Mouse (Mus musculus) lung, embryonic 15.5 days (tissue): ENCODE data around the gene Fhod1. TPM values are rescaled to one million over a fixed set of nuclear protein-coding genes. Genes with fewer than 3 reads are reported as not detected.
"Not testable (repeated sequence)": the region's sequence is repeated elsewhere in the genome, so short reads cannot be mapped to it uniquely, and the experiment has no call there.

Source experiments
- ATAC-seq: fragments of 200-750 bp; cut with Nextera tagmentation; 2 replicates; pipeline ENCODE4 v1.8.0; 2017; ENCODE audit warnings: moderate number of reproducible peaks, borderline replicate concordance; ENCODE audit not compliant: low FRiP score, low TSS enrichment; ENCODE audit errors: extremely low read depth
- H3K27ac ChIP-seq: fragments of 300-500 bp; sonication (generic); 2 replicates; pipeline ENCODE4 v1.5.1; 2015; ENCODE audit warnings: moderate library complexity, mild to moderate bottlenecking, inconsistent platforms
- H3K27me3 ChIP-seq: fragments of 300-500 bp; sonication (generic); 2 replicates; pipeline ENCODE4 v1.6.1; 2015; ENCODE audit warnings: inconsistent platforms
- H3K36me3 ChIP-seq: fragments of 300-500 bp; sonication (generic); 2 replicates; pipeline ENCODE4 v1.6.1; 2015; ENCODE audit warnings: inconsistent platforms
- H3K4me1 ChIP-seq: fragments of 300-500 bp; sonication (generic); 2 replicates; pipeline ENCODE4 v1.6.1; 2015; ENCODE audit warnings: inconsistent platforms
- H3K4me2 ChIP-seq: fragments of 300-500 bp; sonication (generic); 2 replicates; pipeline ENCODE4 v1.6.1; 2015; ENCODE audit warnings: inconsistent platforms, mild to moderate bottlenecking, moderate library complexity
- H3K4me3 ChIP-seq: fragments of 300-500 bp; sonication (generic); 2 replicates; pipeline ENCODE4 v1.5.1; 2015; ENCODE audit warnings: mild to moderate bottlenecking, inconsistent platforms
- H3K9ac ChIP-seq: fragments of 300-500 bp; sonication (generic); 2 replicates; pipeline ENCODE4 v1.6.1; 2015; ENCODE audit warnings: inconsistent platforms
- H3K9me3 ChIP-seq: fragments of 300-500 bp; sonication (generic); 2 replicates; pipeline ENCODE4 v1.6.1; 2016; ENCODE audit warnings: inconsistent platforms
- WGBS: fragments of 180-500 bp; shearing (Covaris S2); methylation state at CpG from one replicate; pipeline ENCODE4 v1.1.7; 2015; 5-methylcytosine and 5-hydroxymethylcytosine counted together
- polyA plus RNA-seq: library from polyadenylated mRNA; unstranded; fragments of >200 nt; fragmentation: Nextera tagmentation; extraction: Ambion mirVana; gene quantifications from 2 replicates; pipeline ENCODE4 v1.2.1, GENCODE M21; 2015

Fhod1 gene
- polyA plus RNA-seq, 1 experiment from 2014 or later = 11.9 TPM

DNA sequence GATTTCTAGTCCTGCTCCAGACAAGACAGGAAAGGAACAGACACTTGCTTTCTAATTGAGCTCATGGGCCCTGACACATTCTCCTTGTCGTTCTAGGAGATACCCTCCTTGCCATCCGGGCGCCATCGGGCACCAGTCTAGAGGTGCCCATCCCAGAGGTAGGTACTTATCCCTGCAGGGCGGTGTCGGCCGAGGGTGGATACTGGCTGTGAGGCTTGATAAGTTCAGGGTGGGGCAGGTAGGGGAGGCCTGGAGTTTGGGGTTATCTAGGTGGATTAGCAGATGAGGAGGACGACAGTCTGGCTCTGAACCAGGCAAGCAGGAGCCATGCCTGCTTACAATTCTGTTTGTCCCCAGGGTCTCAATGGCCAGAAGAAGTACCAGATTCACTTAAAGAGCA lies 47.8 kb downstream of the Fhod1 start:
- H3K4me3 ChIP-seq = no peak overlapping the region
- H3K9me3 ChIP-seq = no peaks in the 10 kb centered on the region
- H3K27me3 ChIP-seq = no peaks in the 10 kb centered on the region
- no peak overlapping the region for H3K9ac ChIP-seq
- WGBS = 88% methylated on average over 8 of the region's 8 CpGs
- no peak for ATAC-seq
- no peak overlapping the region for H3K4me2 ChIP-seq
- peaks cover 43% of the 10 kb centered on the region for H3K36me3 ChIP-seq
- no peak overlapping the region for H3K27ac ChIP-seq
- peaks cover 43% of the 10 kb centered on the region for H3K4me1 ChIP-seq

- H3K4me1 ChIP-seq = peaks cover 33% of the 10 kb centered on the region
- peaks cover 36% of the 10 kb centered on the region for H3K36me3 ChIP-seq
- H3K9me3 ChIP-seq = no peaks in the 10 kb centered on the region
- peak overlapping the region; percentile 98 for H3K4me3 ChIP-seq
- H3K27me3 ChIP-seq = no peaks in the 10 kb centered on the region
- peak overlapping the region; percentile 91 for H3K4me2 ChIP-seq
- ATAC-seq = no peak
- 0 out of 2 replicates have a peak overlapping the region, but pooled peaks have one; percentile 65 for H3K27ac ChIP-seq
- peak overlapping the region; percentile 94 for H3K9ac ChIP-seq
- WGBS = 47% methylated on average over 18 of the region's 18 CpGs
These were observed 49.2 kb downstream of the Fhod1 start for GRCm38 (mm10) chr8:105298351-105299252.

DNA sequence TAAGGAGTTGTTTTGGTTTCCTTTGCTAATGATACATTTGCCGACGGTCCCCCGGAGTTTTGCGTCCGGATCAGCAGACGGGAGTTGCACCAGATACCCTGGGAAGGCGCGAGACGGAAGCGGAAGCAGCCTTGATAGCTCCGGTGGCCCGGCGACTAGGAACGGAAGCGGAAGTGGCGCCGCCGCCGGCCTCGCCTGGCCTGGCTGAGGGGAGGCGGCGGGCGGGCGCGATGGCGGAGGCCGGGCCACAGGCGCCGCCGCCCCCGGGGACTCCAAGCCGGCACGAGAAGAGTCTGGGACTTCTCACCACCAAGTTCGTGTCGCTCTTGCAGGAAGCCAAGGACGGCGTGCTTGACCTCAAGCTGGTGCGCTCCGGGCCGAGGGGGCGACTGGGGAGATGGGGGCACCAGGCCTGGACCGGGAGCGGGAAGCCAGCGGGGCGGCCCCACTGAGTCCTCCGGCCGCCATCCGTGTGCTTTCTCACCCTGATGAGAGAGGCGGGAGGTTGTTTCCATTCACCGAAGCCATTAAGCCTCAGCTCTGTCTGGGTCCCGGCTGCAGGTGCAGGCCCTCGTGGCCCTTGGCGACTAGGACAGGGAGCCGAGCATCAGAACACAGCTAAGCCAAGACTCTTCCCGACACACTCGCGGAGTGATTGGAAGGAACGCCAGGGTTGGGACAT lies 50.1 kb downstream of the Fhod1 start, which contains the start of gene E2f4:
TSS of gene E2f4 (plus strand) at position 153 of the 682 bp plus-strand sequence.
- H3K27me3 ChIP-seq = no peaks in the 10 kb centered on the region
- no peaks in the 10 kb centered on the region for H3K9me3 ChIP-seq
- H3K36me3 ChIP-seq = peaks cover 31% of the 10 kb centered on the region
- peak; percentile 83 for ATAC-seq
- H3K4me3 ChIP-seq = peak within 1 kb of the TSS; percentile 98
- H3K4me2 ChIP-seq = peak within 1 kb of the TSS; percentile 91
- H3K9ac ChIP-seq = peak within 1 kb of the TSS; percentile 94
- under 1% methylated on average over 58 of the region's 58 CpGs for WGBS
- peaks cover 33% of the 10 kb centered on the region for H3K4me1 ChIP-seq
- H3K27ac ChIP-seq = peak within 1 kb of the TSS; percentile 80

GRCm38 (mm10) chr8:105295895-105296573 lies 51.7 kb downstream of the Fhod1 start, which contains the start of gene Exoc3l:
Gene Exoc3l (minus strand): TSS chr8:105296101.
- peak within 1 kb of the TSS; percentile 94 for H3K9ac ChIP-seq
- no peaks in the 10 kb centered on the region for H3K27me3 ChIP-seq
- peaks cover 33% of the 10 kb centered on the region for H3K4me1 ChIP-seq
- ATAC-seq = no peak
- peaks cover 17% of the 10 kb centered on the region for H3K36me3 ChIP-seq
- 44% methylated on average over 11 of the region's 11 CpGs for WGBS
- H3K4me3 ChIP-seq = peak within 1 kb of the TSS; percentile 98
- H3K27ac ChIP-seq = peak within 1 kb of the TSS; percentile 80
- peak within 1 kb of the TSS; percentile 91 for H3K4me2 ChIP-seq
- H3K9me3 ChIP-seq = no peaks in the 10 kb centered on the region

DNA sequence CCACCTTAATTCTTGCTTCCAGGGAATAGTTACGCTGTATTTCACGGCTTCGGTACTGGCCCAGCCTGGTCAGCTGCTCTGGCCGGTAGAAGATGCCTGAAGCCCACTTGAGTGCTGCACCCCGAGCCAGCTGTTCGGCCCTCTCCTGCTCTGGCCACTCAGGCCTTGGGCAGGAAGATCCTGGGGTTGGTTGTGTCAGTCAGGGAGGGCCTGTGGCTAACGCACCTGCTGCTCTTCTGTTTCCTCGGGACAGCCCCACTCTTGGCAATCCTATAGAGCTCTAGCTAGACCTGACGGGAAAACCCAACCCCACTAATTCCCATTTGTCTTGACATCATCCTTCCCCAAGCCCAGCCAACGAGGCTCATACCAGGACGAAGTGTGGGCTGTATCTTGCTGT lies 52.5 kb downstream of the Fhod1 start:
- Histone ChIP-seq H3K9me3 (no peaks in the 10 kb centered on the region), H3K27me3 (peaks cover 6% of the 10 kb centered on the region), H3K4me1 (peaks cover 40% of the 10 kb centered on the region), H3K36me3 (peaks cover 9% of the 10 kb centered on the region), H3K4me3 (peak overlapping the region; percentile 34), H3K27ac (peak overlapping the region; percentile 80), H3K4me2 (peak overlapping the region; percentile 46), H3K9ac (0 out of 2 replicates have a peak overlapping the region, but pooled peaks have one; percentile 8)
- ATAC-seq = no peak
- 53% methylated on average over 11 of the region's 11 CpGs for WGBS

GRCm38 (mm10) chr8:105294776-105295175 lies 53.0 kb downstream of the Fhod1 start:
- Histone ChIP-seq H3K27me3 (peaks cover 11% of the 10 kb centered on the region), H3K4me2 (peak overlapping the region; percentile 46), H3K9ac (0 out of 2 replicates have a peak overlapping the region, but pooled peaks have one; percentile 8), H3K27ac (0 out of 2 replicates have a peak overlapping the region, but pooled peaks have one; percentile 80), H3K4me3 (peak overlapping the region; percentile 34), H3K4me1 (peaks cover 42% of the 10 kb centered on the region), H3K9me3 (no peaks in the 10 kb centered on the region), H3K36me3 (peaks cover 4% of the 10 kb centered on the region)
- no peak for ATAC-seq
- WGBS = 52% methylated on average over 9 of the region's 9 CpGs

- Histone ChIP-seq H3K4me1 (peaks cover 41% of the 10 kb centered on the region), H3K4me3 (no peak overlapping the region), H3K27me3 (peaks cover 12% of the 10 kb centered on the region), H3K9me3 (no peaks in the 10 kb centered on the region), H3K36me3 (no peaks in the 10 kb centered on the region), H3K27ac (no peak overlapping the region), H3K4me2 (peak overlapping the region; percentile 22; the same call in 1 of the 2 replicates), H3K9ac (no peak overlapping the region)
- WGBS = 71% methylated on average over 19 of the region's 19 CpGs
- no peak for ATAC-seq
These were observed 54.3 kb downstream of the Fhod1 start for GRCm38 (mm10) chr8:105293405-105293804.

GRCm38 (mm10) chr8:105292471-105292870 lies 55.3 kb downstream of the Fhod1 start:
- H3K4me2 ChIP-seq = no peak overlapping the region
- peaks cover 12% of the 10 kb centered on the region for H3K27me3 ChIP-seq
- H3K27ac ChIP-seq = no peak overlapping the region
- whole genome bisulfite sequencing = 67% methylated on average over 7 of the region's 7 CpGs
- no peaks in the 10 kb centered on the region for H3K36me3 ChIP-seq
- no peak for ATAC-seq
- no peak overlapping the region for H3K9ac ChIP-seq
- H3K4me3 ChIP-seq = no peak overlapping the region
- H3K9me3 ChIP-seq = no peaks in the 10 kb centered on the region
- H3K4me1 ChIP-seq = peaks cover 44% of the 10 kb centered on the region

GRCm38 (mm10) chr8:105291802-105292201 lies 56.0 kb downstream of the Fhod1 start:
- H3K9me3 ChIP-seq, H3K4me2 ChIP-seq, H3K9ac ChIP-seq, H3K27ac ChIP-seq, H3K4me3 ChIP-seq, ATAC-seq, H3K36me3 ChIP-seq: not testable (repeated sequence)
- Histone ChIP-seq H3K27me3 (peaks cover 12% of the 10 kb centered on the region), H3K4me1 (peaks cover 39% of the 10 kb centered on the region)
- 58% methylated on average over 3 of the region's 3 CpGs for WGBS

GRCm38 (mm10) chr8:105291364-105291763 lies 56.4 kb downstream of the Fhod1 start:
- ATAC-seq, H3K4me3 ChIP-seq, H3K9ac ChIP-seq, H3K27ac ChIP-seq, H3K9me3 ChIP-seq, H3K4me2 ChIP-seq, H3K36me3 ChIP-seq: not testable (repeated sequence)
- Histone ChIP-seq H3K4me1 (peaks cover 34% of the 10 kb centered on the region), H3K27me3 (peaks cover 12% of the 10 kb centered on the region)
- WGBS = 80% methylated on average over 8 of the region's 8 CpGs

DNA sequence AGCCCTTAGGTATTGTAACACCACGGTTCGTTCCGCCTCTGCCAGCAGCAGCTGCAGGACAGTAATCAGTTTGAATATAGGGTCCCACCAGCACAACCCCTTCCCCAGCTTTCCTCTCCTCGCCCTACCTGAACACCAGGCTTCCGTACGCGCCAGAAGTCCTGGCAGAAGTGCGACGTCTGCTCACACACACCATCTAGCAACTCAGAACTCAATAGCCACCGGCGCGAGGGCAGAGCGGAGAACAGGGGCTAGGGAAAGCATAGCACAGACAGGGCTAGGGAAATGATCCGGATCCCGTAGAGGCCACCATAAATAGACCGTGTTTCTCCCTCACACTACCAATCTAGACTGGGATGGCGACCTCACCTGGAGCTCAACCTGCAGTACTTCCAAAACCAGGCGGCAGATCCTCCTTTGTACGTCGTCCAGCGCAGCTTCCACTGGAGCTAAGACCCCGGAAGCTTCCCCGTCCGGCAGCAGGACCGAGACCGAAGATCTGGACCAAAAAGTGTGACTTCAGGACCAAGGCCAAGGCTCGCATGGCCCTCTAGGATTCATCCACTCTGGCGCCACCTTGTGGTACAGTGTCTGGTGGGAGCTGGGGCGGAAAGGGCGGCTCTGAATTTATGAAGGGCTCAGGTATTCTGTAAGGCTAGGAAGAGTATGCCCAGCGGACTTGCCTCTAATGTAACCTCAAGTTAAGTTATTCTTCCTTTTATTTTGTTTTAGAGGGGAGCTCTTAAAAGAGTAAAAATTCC lies 57.0 kb downstream of the Fhod1 start:
- peaks cover 12% of the 10 kb centered on the region for H3K27me3 ChIP-seq
- H3K4me3 ChIP-seq = peak overlapping the region; percentile 56
- no peak overlapping the region for H3K27ac ChIP-seq
- WGBS = 7% methylated on average over 31 of the region's 31 CpGs
- H3K36me3 ChIP-seq = no peaks in the 10 kb centered on the region
- no peak for ATAC-seq
- H3K4me2 ChIP-seq = peak overlapping the region; percentile 88
- peaks cover 32% of the 10 kb centered on the region for H3K4me1 ChIP-seq
- no peak overlapping the region for H3K9ac ChIP-seq
- no peaks in the 10 kb centered on the region for H3K9me3 ChIP-seq
